Mouse (Mus musculus) heart, postnatal 0 days (tissue): ENCODE measurements around the gene Gjc3.

ENCODE experiments used
- CTCF ChIP-seq: IDR thresholded peaks from 2 replicates; pipeline ENCODE4 v1.5.1; 2016; ENCODE audit warnings: antibody characterized with exemption, control low read depth, low read depth
- EP300 ChIP-seq: IDR thresholded peaks from 2 replicates; pipeline ENCODE4 v1.6.1; 2016; ENCODE audit warnings: antibody characterized with exemption, low read depth

DNA sequence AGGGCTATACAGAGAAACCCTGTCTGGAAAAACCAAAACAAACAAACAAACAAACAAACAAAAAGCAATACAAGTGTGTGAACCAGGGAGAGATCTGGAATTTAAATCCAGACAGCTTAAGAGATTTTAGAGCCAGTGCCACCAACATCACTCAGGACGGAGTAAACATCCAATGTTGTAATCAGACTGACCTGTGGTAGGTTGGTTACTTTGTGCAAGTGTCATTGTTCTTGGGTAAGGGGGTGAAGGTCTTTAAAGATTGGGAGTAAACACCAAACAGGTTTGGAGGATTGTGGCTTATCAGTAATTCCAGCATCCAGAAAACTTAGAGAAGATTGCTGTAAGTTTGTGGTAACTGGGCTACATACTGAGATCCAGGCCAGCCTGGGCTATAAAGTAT, 23.5 kb upstream of the Gjc3 start:
- TF ChIP-seq EP300, result no peak
- TF ChIP-seq CTCF, result no peak
